Mouse (Mus musculus): ENCODE measurements around the gene Cenpt. TPM values are rescaled to one million over a fixed set of nuclear protein-coding genes. Genes with fewer than 3 reads are reported as not detected.

Gene Cenpt
- polyA plus RNA-seq, 1 experiment from 2014 or later: 45.4 TPM

GRCm38 (mm10) chr8:105819659-105820058, 33.4 kb downstream of the Cenpt start:
- Histone ChIP-seq H3K4me2 (no peak overlapping the region), H3K4me3 (no peak overlapping the region), H3K27me3 (no peaks in the 10 kb centered on the region), H3K4me1 (no peaks in the 10 kb centered on the region), H3K9me3 (no peaks in the 10 kb centered on the region), H3K9ac (no peak overlapping the region), H3K27ac (no peak overlapping the region), H3K36me3 (peaks cover 36% of the 10 kb centered on the region)
- 88% methylated on average over 3 of the region's 3 CpGs for WGBS
- ATAC-seq (ENCODE audit: borderline replicate concordance, extremely low read depth, low FRiP score, low TSS enrichment): no peak

- no peak for ATAC-seq (ENCODE audit: borderline replicate concordance, extremely low read depth, low FRiP score, low TSS enrichment)
- 91% methylated on average over 6 of the region's 6 CpGs for WGBS
Observed at GRCm38 (mm10) chr8:105813241-105813640, 39.8 kb downstream of the Cenpt start.

GRCm38 (mm10) chr8:105812511-105812910, 40.6 kb downstream of the Cenpt start:
- 80% methylated on average over 5 of the region's 5 CpGs for WGBS
- Histone ChIP-seq H3K27ac (no peak overlapping the region), H3K4me3 (no peak overlapping the region), H3K9ac (no peak overlapping the region), H3K9me3 (no peaks in the 10 kb centered on the region), H3K27me3 (no peaks in the 10 kb centered on the region), H3K4me2 (no peak overlapping the region), H3K36me3 (peaks cover 11% of the 10 kb centered on the region; the same call in 1 of the 2 replicates), H3K4me1 (peaks cover 16% of the 10 kb centered on the region)
- ATAC-seq (ENCODE audit: borderline replicate concordance, extremely low read depth, low FRiP score, low TSS enrichment): no peak

More at GRCm38 (mm10) chr8:105813241-105813640, 39.8 kb downstream of the Cenpt start:
- H3K4me1 ChIP-seq: peaks cover 9% of the 10 kb centered on the region
- H3K36me3 ChIP-seq: peaks cover 14% of the 10 kb centered on the region
- no peaks in the 10 kb centered on the region for H3K27me3 ChIP-seq
- no peak overlapping the region for H3K9ac ChIP-seq
- H3K9me3 ChIP-seq: no peaks in the 10 kb centered on the region
- no peak overlapping the region for H3K4me2 ChIP-seq
- no peak overlapping the region for H3K4me3 ChIP-seq
- no peak overlapping the region for H3K27ac ChIP-seq

GRCm38 (mm10) chr8:105811543-105811942, 41.5 kb downstream of the Cenpt start:
- no peak overlapping the region for H3K4me3 ChIP-seq
- no peak overlapping the region for H3K27ac ChIP-seq
- H3K4me2 ChIP-seq: no peak overlapping the region
- no peak overlapping the region for H3K9ac ChIP-seq
- peaks cover 11% of the 10 kb centered on the region; the same call in 1 of the 2 replicates for H3K36me3 ChIP-seq
- ATAC-seq (ENCODE audit: borderline replicate concordance, extremely low read depth, low FRiP score, low TSS enrichment): no peak
- H3K27me3 ChIP-seq: no peaks in the 10 kb centered on the region
- 78% methylated on average over 3 of the region's 3 CpGs for WGBS
- peaks cover 16% of the 10 kb centered on the region for H3K4me1 ChIP-seq
- no peaks in the 10 kb centered on the region for H3K9me3 ChIP-seq

- H3K4me1 ChIP-seq: peaks cover 16% of the 10 kb centered on the region
- ATAC-seq (ENCODE audit: borderline replicate concordance, extremely low read depth, low FRiP score, low TSS enrichment): no peak
- H3K27me3 ChIP-seq: no peaks in the 10 kb centered on the region
- no peak overlapping the region for H3K27ac ChIP-seq
- H3K4me3 ChIP-seq: no peak overlapping the region
- WGBS: 87% methylated on average over 10 of the region's 10 CpGs
- peaks cover 11% of the 10 kb centered on the region; the same call in 1 of the 2 replicates for H3K36me3 ChIP-seq
- no peaks in the 10 kb centered on the region for H3K9me3 ChIP-seq
- no peak overlapping the region for H3K4me2 ChIP-seq
- no peak overlapping the region for H3K9ac ChIP-seq
Observed at GRCm38 (mm10) chr8:105811061-105811460, 42.0 kb downstream of the Cenpt start.

- Histone ChIP-seq H3K9ac (no peak overlapping the region), H3K27ac (no peak overlapping the region), H3K4me2 (no peak overlapping the region), H3K27me3 (no peaks in the 10 kb centered on the region), H3K4me1 (peaks cover 16% of the 10 kb centered on the region), H3K36me3 (peaks cover 11% of the 10 kb centered on the region; the same call in 1 of the 2 replicates), H3K4me3 (no peak overlapping the region), H3K9me3 (no peaks in the 10 kb centered on the region)
- ATAC-seq (ENCODE audit: borderline replicate concordance, extremely low read depth, low FRiP score, low TSS enrichment): no peak
- 81% methylated on average over 6 of the region's 6 CpGs for WGBS
Observed at GRCm38 (mm10) chr8:105810245-105810786, 42.8 kb downstream of the Cenpt start.

- WGBS: 87% methylated on average over 2 of the region's 2 CpGs
- Histone ChIP-seq H3K36me3 (peaks cover 19% of the 10 kb centered on the region), H3K4me3 (no peak overlapping the region), H3K4me1 (peaks cover 16% of the 10 kb centered on the region), H3K27ac (no peak overlapping the region), H3K27me3 (no peaks in the 10 kb centered on the region), H3K4me2 (no peak overlapping the region), H3K9me3 (no peaks in the 10 kb centered on the region), H3K9ac (no peak overlapping the region)
- no peak for ATAC-seq (ENCODE audit: borderline replicate concordance, extremely low read depth, low FRiP score, low TSS enrichment)
Observed at GRCm38 (mm10) chr8:105808480-105808879, 44.6 kb downstream of the Cenpt start.

- no peaks in the 10 kb centered on the region for H3K27me3 ChIP-seq
- H3K36me3 ChIP-seq: peaks cover 17% of the 10 kb centered on the region
- no peak overlapping the region for H3K4me2 ChIP-seq
- H3K9ac ChIP-seq: no peak overlapping the region
- peaks cover 16% of the 10 kb centered on the region for H3K4me1 ChIP-seq
- H3K27ac ChIP-seq: peak overlapping the region; percentile 25; the same call in 1 of the 2 replicates
- no peak for ATAC-seq (ENCODE audit: borderline replicate concordance, extremely low read depth, low FRiP score, low TSS enrichment)
- H3K4me3 ChIP-seq: no peak overlapping the region
- WGBS: 68% methylated on average over 5 of the region's 5 CpGs
- no peaks in the 10 kb centered on the region for H3K9me3 ChIP-seq
Observed at GRCm38 (mm10) chr8:105807766-105808165, 45.3 kb downstream of the Cenpt start.

GRCm38 (mm10) chr8:105805964-105806363, 47.1 kb downstream of the Cenpt start:
- Histone ChIP-seq H3K27me3 (no peaks in the 10 kb centered on the region), H3K27ac (no peak overlapping the region), H3K4me1 (peaks cover 14% of the 10 kb centered on the region), H3K9ac (no peak overlapping the region), H3K36me3 (peaks cover 10% of the 10 kb centered on the region), H3K4me3 (no peak overlapping the region), H3K4me2 (no peak overlapping the region), H3K9me3 (no peaks in the 10 kb centered on the region)
- no peak for ATAC-seq (ENCODE audit: borderline replicate concordance, extremely low read depth, low FRiP score, low TSS enrichment)
- WGBS: 78% methylated on average over 1 of the region's 1 CpGs

GRCm38 (mm10) chr8:105805346-105805745, 47.7 kb downstream of the Cenpt start:
- no peak overlapping the region for H3K27ac ChIP-seq
- no peaks in the 10 kb centered on the region for H3K27me3 ChIP-seq
- H3K4me1 ChIP-seq: peaks cover 16% of the 10 kb centered on the region
- H3K9me3 ChIP-seq: no peaks in the 10 kb centered on the region
- ATAC-seq (ENCODE audit: borderline replicate concordance, extremely low read depth, low FRiP score, low TSS enrichment): no peak
- H3K4me3 ChIP-seq: no peak overlapping the region
- no peak overlapping the region for H3K4me2 ChIP-seq
- 68% methylated on average over 3 of the region's 3 CpGs for WGBS
- no peak overlapping the region for H3K9ac ChIP-seq
- H3K36me3 ChIP-seq: peaks cover 10% of the 10 kb centered on the region

GRCm38 (mm10) chr8:105804797-105805196, 48.3 kb downstream of the Cenpt start:
- H3K36me3 ChIP-seq: peaks cover 10% of the 10 kb centered on the region
- no peak overlapping the region for H3K4me3 ChIP-seq
- H3K9ac ChIP-seq: no peak overlapping the region
- WGBS: 84% methylated on average over 7 of the region's 7 CpGs
- no peaks in the 10 kb centered on the region for H3K9me3 ChIP-seq
- H3K27me3 ChIP-seq: no peaks in the 10 kb centered on the region
- no peak overlapping the region for H3K27ac ChIP-seq
- no peak for ATAC-seq (ENCODE audit: borderline replicate concordance, extremely low read depth, low FRiP score, low TSS enrichment)
- no peak overlapping the region for H3K4me2 ChIP-seq
- H3K4me1 ChIP-seq: peaks cover 21% of the 10 kb centered on the region

- no peak overlapping the region for H3K9ac ChIP-seq
- H3K27me3 ChIP-seq: no peaks in the 10 kb centered on the region
- peaks cover 22% of the 10 kb centered on the region for H3K4me1 ChIP-seq
- ATAC-seq (ENCODE audit: borderline replicate concordance, extremely low read depth, low FRiP score, low TSS enrichment): no peak
- 86% methylated on average over 6 of the region's 6 CpGs for WGBS
- H3K4me2 ChIP-seq: no peak overlapping the region
- H3K36me3 ChIP-seq: peaks cover 10% of the 10 kb centered on the region
- no peak overlapping the region for H3K4me3 ChIP-seq
- no peak overlapping the region for H3K27ac ChIP-seq
- H3K9me3 ChIP-seq: no peaks in the 10 kb centered on the region
Observed at GRCm38 (mm10) chr8:105801153-105801904, 51.7 kb downstream of the Cenpt start.
